Mouse (Mus musculus) cerebellum, postnatal 14 days (tissue): Measurements from ENCODE around the gene Disc1.
A peak's percentile ranks its signal among the peaks of the same experiment; 100 is the strongest.

Experiments used
- DNase-seq, 2 experiments: peaks; one replicate each; pipeline ENCODE4 v3.0.0; 2021; ENCODE audit warnings: mixed read lengths in 2 of 2

The Disc1 gene

GRCm38 (mm10) chr8:125277071-125277682, 223.2 kb downstream of the Disc1 start:
- DNase-seq = no peak

DNA sequence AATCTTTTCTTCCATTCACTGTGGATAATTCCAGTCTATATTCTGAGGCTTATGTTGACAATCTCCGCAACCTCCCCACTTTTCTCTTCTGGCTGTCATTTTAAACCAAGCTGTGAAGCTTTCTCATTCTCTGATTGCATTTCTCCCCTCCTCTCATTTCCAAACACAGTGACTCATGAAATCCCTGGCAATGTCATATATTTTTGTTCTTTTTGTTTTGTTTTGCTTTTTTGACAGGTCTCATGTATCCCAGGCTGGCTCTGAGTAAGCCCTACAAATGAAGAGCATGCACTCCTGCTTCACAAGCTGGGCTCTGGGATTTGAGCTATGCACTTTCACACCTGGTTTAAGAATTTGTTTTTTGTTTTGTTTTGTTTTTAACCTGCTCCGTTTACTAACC, 225.2 kb downstream of the Disc1 start:
- DNase-seq = no peak

GRCm38 (mm10) chr8:125279892-125280291, 225.9 kb downstream of the Disc1 start:
- DNase-seq = no peak

DNA sequence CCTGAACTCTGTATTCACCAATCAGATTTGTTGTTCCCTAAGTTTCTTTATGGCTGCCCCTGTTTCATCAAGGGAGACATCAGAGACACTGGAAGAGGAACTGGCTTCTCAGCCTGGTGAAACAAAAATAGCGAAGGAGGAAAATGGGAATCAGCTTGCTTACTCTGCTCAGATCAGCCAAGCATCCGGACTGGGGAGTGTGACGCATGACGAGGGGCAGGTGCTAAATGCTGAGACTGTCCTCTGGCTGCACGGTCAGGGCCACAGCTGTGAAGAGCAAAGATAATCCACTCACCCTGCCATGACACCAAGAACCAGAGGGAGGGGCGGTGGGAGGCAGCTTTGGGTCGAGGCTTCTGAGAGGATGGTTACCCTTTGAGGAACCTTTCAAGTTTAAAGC, 228.5 kb downstream of the Disc1 start:
- no peak for DNase-seq

DNA sequence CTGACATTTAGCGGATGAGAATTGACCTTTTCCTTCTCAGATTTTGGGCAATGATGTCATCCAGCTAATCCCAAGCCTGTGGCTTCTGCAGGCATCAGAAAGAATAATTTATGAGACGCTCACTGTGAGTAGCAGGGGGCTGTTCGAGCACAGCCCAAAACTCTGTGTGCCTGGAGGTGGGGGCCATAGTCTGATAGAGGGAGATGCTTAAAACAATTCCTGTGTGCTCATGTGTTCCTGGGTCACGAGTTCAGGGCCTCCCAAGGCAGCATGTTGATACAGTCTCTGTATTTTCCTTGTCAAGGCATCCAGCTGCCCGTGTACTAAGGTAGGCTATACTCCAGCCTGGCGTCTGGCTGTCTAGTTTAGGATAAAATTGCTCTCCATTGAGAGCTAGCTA, 229.5 kb downstream of the Disc1 start:
- no peak for DNase-seq

- no peak for DNase-seq
These were observed 230.9 kb downstream of the Disc1 start for GRCm38 (mm10) chr8:125284875-125285274.

DNA sequence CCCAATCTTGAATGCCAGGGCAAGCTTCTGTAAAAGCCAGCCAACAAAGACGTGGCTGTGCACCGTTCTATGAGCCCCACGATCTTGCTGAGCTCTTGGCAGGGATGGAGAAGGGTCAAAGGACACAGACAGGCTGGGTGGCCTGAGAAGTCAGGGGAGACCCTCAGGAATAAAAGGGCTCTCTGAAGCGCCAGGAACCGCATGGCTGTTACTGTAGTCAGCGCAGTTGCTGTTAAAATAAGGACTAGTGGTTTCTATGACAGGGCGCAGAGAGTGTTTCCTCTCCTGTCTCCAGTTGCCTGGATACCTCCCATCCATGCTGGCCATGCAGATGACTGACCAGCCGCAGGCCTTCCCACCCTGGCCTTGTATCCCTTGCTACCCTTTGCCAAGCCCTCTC, 231.4 kb downstream of the Disc1 start:
- peak; percentile 34 to 40 for DNase-seq

DNA sequence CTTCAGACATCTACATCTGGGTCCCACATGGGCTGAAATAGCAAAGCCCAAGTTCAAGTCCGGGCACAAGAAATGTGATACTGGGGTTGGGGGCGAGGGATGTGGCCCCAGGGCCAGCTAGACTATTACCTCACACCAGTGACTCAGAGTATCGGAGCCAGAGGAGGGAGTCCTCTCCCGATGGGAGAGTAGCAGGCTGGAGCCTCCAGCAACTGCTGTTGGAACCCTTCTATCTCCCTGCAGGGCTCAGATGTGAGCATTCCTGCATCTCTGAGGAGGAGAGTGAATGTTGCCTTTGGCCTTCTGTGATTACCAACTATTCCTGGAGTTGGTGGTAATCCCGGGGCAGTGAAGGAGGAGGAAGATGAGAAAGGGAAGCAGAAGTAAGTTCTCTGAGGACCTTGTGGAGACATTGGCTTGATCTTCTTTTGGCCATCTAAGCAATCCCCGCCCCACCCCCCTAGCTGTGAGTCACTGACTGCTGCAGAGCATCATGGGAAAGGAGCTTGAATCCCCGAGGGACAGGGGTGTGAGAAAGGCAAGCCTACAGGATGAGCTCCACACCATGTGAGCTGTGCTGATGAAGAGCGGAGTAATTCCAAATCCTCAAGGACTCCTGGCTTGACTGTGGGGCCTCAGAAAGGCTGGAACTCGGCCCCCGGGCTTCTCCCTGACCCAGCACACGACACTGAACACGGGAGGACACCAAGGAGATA, 232.1 kb downstream of the Disc1 start:
- DNase-seq = peak in 1 of 2 experiments; percentile 40

DNA sequence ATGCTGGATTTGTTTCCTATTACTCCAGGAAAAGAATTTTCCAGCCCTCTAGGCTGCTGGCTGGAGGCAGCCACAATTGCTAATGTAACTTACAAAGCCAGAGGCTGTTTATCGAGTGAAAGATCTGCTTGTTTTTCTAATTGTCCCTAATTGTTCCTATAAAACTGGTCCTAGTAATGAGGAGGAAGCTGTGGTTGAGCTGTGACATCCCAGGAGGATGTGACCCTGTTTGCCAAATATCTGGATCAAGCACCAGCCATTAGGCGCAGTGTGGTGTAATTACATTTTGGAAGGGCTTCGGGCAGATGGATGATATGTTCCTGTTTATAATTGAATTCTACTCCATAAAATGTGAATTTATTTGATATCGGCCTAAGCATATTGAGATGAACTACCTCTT, 233.3 kb downstream of the Disc1 start:
- DNase-seq = no peak

- DNase-seq = no peak
These were observed 233.9 kb downstream of the Disc1 start for GRCm38 (mm10) chr8:125287841-125288341.

- no peak for DNase-seq
These were observed 237.5 kb downstream of the Disc1 start for GRCm38 (mm10) chr8:125291506-125291905.

- DNase-seq = no peak
These were observed 238.1 kb downstream of the Disc1 start for GRCm38 (mm10) chr8:125291932-125292717.

- peak; percentile 53 to 66 for DNase-seq
These were observed 239.1 kb downstream of the Disc1 start for GRCm38 (mm10) chr8:125292933-125293591.

DNA sequence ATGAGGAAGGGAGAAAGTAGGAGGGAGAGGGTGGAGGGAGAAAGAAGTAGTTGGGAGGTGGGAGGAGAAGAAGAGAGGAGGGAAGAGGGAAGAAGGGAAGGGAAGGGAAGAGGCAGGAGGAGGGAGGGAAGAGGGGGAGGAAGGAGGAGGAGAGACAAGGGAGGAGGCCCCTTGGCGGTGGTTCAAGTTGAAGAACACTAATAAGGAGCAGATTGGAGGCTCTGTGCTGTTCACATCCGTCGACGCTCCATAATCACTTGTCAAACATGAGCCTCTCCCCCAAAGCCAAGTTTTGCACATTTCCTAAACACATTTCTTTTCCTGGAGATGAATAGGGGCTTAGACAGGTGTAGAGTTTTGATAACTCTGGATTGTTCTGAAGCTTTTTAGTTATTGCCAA, 245.3 kb downstream of the Disc1 start:
- no peak for DNase-seq

GRCm38 (mm10) chr8:125301931-125302361, 248.0 kb downstream of the Disc1 start:
- DNase-seq = no peak

GRCm38 (mm10) chr8:125306665-125307064, 252.7 kb downstream of the Disc1 start:
- DNase-seq = no peak

DNA sequence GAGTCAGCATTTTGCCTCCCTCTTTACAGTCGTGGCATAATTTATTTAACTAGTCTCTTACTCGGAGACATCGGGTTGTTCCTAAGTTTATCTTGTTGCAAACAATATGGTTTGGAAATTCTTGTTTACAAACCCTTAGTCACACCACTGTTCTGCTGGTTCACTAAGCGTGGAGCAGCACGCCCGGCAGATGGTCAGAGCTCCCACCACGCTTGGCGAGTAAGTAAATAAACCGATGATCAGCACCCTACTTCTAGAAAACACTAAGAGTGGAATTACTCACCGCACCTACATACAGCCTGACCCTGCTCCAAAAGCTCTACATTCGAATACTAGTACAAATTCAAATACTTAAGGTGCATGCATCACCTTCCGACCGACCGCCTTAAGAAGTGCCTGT, 256.0 kb downstream of the Disc1 start:
- peak; percentile 41 to 58 for DNase-seq
